Mouse (Mus musculus): ENCODE data around the gene Ammecr1.

- TF ChIP-seq CTCF (IDR thresholded peaks at IDR 0.05), result no peak
- no peak for TF ChIP-seq EP300 (IDR thresholded peaks at IDR 0.05)
Measured at GRCm38 (mm10) chrX:142828184-142828908, 138.2 kb downstream of the Ammecr1 start.
